8 mouse cellular contexts compared by ENCODE assay signal in genomic region chr1:33883102-33883839, GRCm38 (mm10). TPM values are rescaled to one million over a fixed set of nuclear protein-coding genes. Genes with fewer than 3 reads are reported as not detected.
DNase-seq lines count a peak whose midpoint lies in the region; ATAC-seq lines count a peak whose summit lies in the region.

No protein-coding gene starts in this region.

- DNase-seq in cerebellum, adult 18-20 months: peak; percentile 24 to 29
- peak; percentile 26 for DNase-seq in Muller cell, postnatal 12 days (ENCODE audit: inconsistent ontology term)
- peak; percentile 63 for DNase-seq in embryonic facial prominence, embryonic 14.5 days (ENCODE audit: low spot score)
- peak; percentile 28 to 55 for DNase-seq in heart, postnatal 36 days
- DNase-seq in left cerebral cortex, postnatal 10 days (ENCODE audit: extremely low spot score in 1 of 2, low spot score in 2 of 2): peak; percentile 23 to 29
- DNase-seq in testis, postnatal 10 days (ENCODE audit: low spot score): peak; percentile 51

- H3K4me3 ChIP-seq in embryonic facial prominence, embryonic 14.5 days (ENCODE audit: low read depth, low read length): peak overlapping the region; percentile 29

- H3K4me1 ChIP-seq in embryonic facial prominence, embryonic 14.5 days (ENCODE audit: control insufficient read depth, insufficient read depth, low read length): no peaks in the 10 kb centered on the region

- ATAC-seq in cerebellum, adult (ENCODE audit: insufficient number of reproducible peaks, low FRiP score, low TSS enrichment): no peak
- ATAC-seq in embryonic facial prominence, embryonic 14.5 days (ENCODE audit: low read depth): no peak
- ATAC-seq in megakaryocyte, adult 5-6 weeks (ENCODE audit: poor library complexity, severe bottlenecking): peak; percentile 100

- intact Hi-C loops in heart, postnatal 36 days (cut with DNase I): no loop called here
- intact Hi-C loops in left cerebral cortex, postnatal 10 days (cut with DNase I): no loop called here

- H3K27me3 ChIP-seq in embryonic facial prominence, embryonic 14.5 days (replicated peaks; ENCODE audit: control insufficient read depth, insufficient read depth, low read length): no peaks in the 10 kb centered on the region

- no peak overlapping the region for H3K27ac ChIP-seq in embryonic facial prominence, embryonic 14.5 days (replicated peaks; ENCODE audit: low read depth, low read length)

- peak overlapping the region; percentile 57 for H3K4me2 ChIP-seq in embryonic facial prominence, embryonic 14.5 days (ENCODE audit: low read depth, low read length)

- no peak overlapping the region for H3K9ac ChIP-seq in embryonic facial prominence, embryonic 14.5 days (ENCODE audit: low read depth, low read length)

- WGBS in embryonic facial prominence, embryonic 14.5 days: 12% methylated on average over 18 of the region's 18 CpGs

- no peaks in the 10 kb centered on the region for H3K9me3 ChIP-seq in embryonic facial prominence, embryonic 14.5 days (ENCODE audit: control insufficient read depth, low read length)

- no peaks in the 10 kb centered on the region for H3K36me3 ChIP-seq in embryonic facial prominence, embryonic 14.5 days (ENCODE audit: control insufficient read depth, insufficient read depth, low read length)

RNA-seq across cellular contexts. Expression of gene Bend6, which starts 24.3 kb away (rescaled TPM):
- 2.0 and 2.4 TPM in 2 replicates for polyA plus RNA-seq in embryonic facial prominence, embryonic 14.5 days (2014; fragmentation: Nextera tagmentation; extraction: Ambion mirVana)
- total RNA-seq in heart, postnatal 36 days (2021): 1 to 10 TPM; 2.1 to 2.2 TPM
- 100 to 1,000 TPM; 178 to 184 TPM for total RNA-seq in left cerebral cortex, postnatal 10 days (2021)
- total RNA-seq in megakaryocyte, adult 5-6 weeks (2015): not detected in 2 replicates
- 0.77 TPM in 1 of 2 replicates, not detected in the other for total RNA-seq in megakaryocyte, adult 5-6 weeks (2017)

RNA-seq across cellular contexts. Expression of gene Dst, which starts 24.8 kb away (rescaled TPM):
- 37.5 and 39.5 TPM in 2 replicates for polyA plus RNA-seq in embryonic facial prominence, embryonic 14.5 days (2014; fragmentation: Nextera tagmentation; extraction: Ambion mirVana)
- total RNA-seq in heart, postnatal 36 days (2021): 100 to 1,000 TPM; 392 to 396 TPM
- 100 to 1,000 TPM; 249 to 270 TPM for total RNA-seq in left cerebral cortex, postnatal 10 days (2021)
- total RNA-seq in megakaryocyte, adult 5-6 weeks (2015): 0.21 and 0.71 TPM in 2 replicates
- 0.37 and 0.73 TPM in 2 replicates for total RNA-seq in megakaryocyte, adult 5-6 weeks (2017)

Comparison
In these comparisons a context has a peak if more than half of its experiments do, and no peak if none do; other contexts are left out.
1. RNA of gene Bend6, which starts 24.3 kb away (total RNA-seq): 178 to 184 TPM in left cerebral cortex, postnatal 10 days; 2.1 to 2.2 TPM in heart, postnatal 36 days and 0.77 TPM in megakaryocyte, adult 5-6 weeks; every median in the first group is over 10 times any median in the second.
2. RNA of gene Dst, which starts 24.8 kb away (total RNA-seq): 392 to 396 TPM in heart, postnatal 36 days and 249 to 270 TPM in left cerebral cortex, postnatal 10 days; 0.21 to 0.73 TPM in megakaryocyte, adult 5-6 weeks; every median in the first group is over 100 times any median in the second.
3. Peak in every context shown above with its lines, with median percentiles within 50 percentile points of each other: DNase-seq.